Mouse (Mus musculus) liver, postnatal 0 days (tissue): ENCODE measurements around the gene Kif3a. TPM values are rescaled to one million over a fixed set of nuclear protein-coding genes. Genes with fewer than 3 reads are reported as not detected.

Experiments
- ATAC-seq: fragments of 200-750 bp; cut with Nextera tagmentation; 2 replicates; pipeline ENCODE4 v1.8.0; 2017; ENCODE audit warnings: mild to moderate bottlenecking, moderate library complexity
- DNase-seq: peaks from one replicate; pipeline ENCODE4 v3.0.0-alpha.2; 2016
- H3K27ac ChIP-seq: fragments of 300-500 bp; sonication (generic); 2 replicates; pipeline ENCODE4 v1.5.1; 2014; ENCODE audit warnings: antibody characterized with exemption, moderate library complexity, mild to moderate bottlenecking, low read depth
- H3K27me3 ChIP-seq: fragments of 300-500 bp; sonication (generic); 2 replicates; pipeline ENCODE4 v1.6.1; 2014; ENCODE audit warnings: low read length, control low read depth, mixed read lengths; ENCODE audit not compliant: insufficient read depth
- H3K36me3 ChIP-seq: fragments of 300-500 bp; sonication (generic); replicated peaks from 2 replicates; pipeline ENCODE4 v1.6.1; 2014; ENCODE audit warnings: mild to moderate bottlenecking, control low read depth, low read length, moderate library complexity, mixed read lengths; ENCODE audit not compliant: insufficient read depth
- H3K4me1 ChIP-seq: fragments of 300-500 bp; sonication (generic); 2 replicates; pipeline ENCODE4 v1.6.1; 2014; ENCODE audit warnings: antibody characterized with exemption, mild to moderate bottlenecking, control low read depth; ENCODE audit not compliant: insufficient read depth
- H3K4me2 ChIP-seq: fragments of 300-500 bp; sonication (generic); 2 replicates; pipeline ENCODE4 v1.6.1; 2014; ENCODE audit warnings: low read depth, mild to moderate bottlenecking, low read length, moderate library complexity, mixed read lengths
- H3K4me3 ChIP-seq: fragments of 300-500 bp; sonication (generic); 2 replicates; pipeline ENCODE4 v1.5.1; 2014; ENCODE audit warnings: low read depth, low read length
- H3K9ac ChIP-seq: fragments of 300-500 bp; sonication (generic); replicated peaks from 2 replicates; pipeline ENCODE4 v1.6.1; 2014; ENCODE audit warnings: mild to moderate bottlenecking, moderate library complexity
- H3K9me3 ChIP-seq: fragments of 300-500 bp; sonication (generic); 2 replicates; pipeline ENCODE4 v1.6.1; 2016; ENCODE audit warnings: mild to moderate bottlenecking, control low read depth, low read length, mixed read lengths
- CTCF ChIP-seq: sonication (generic); IDR thresholded peaks from 2 replicates; pipeline ENCODE4 v1.5.1; 2016; ENCODE audit warnings: antibody characterized with exemption, low read depth
- EP300 ChIP-seq: IDR thresholded peaks from 2 replicates; pipeline ENCODE4 v1.6.1; 2016; ENCODE audit warnings: antibody characterized with exemption, low read depth, mild to moderate bottlenecking
- WGBS: fragments of 180-500 bp; shearing (Covaris S2); extraction: QIAGEN DNeasy Blood & Tissue Kit; methylation state at CpG from one replicate; pipeline ENCODE4 v1.1.7; 2014; ENCODE audit not compliant: insufficient replicate concordance; 5-methylcytosine and 5-hydroxymethylcytosine counted together
- polyA plus RNA-seq: library from polyadenylated mRNA; unstranded; fragments of >200 nt; fragmentation: Nextera tagmentation; extraction: Ambion mirVana; gene quantifications from 2 replicates; pipeline ENCODE4 v1.2.1, GENCODE M21; 2015

The Kif3a gene
- polyA plus RNA-seq, 1 experiment from 2014 or later: 5.3 TPM

DNA sequence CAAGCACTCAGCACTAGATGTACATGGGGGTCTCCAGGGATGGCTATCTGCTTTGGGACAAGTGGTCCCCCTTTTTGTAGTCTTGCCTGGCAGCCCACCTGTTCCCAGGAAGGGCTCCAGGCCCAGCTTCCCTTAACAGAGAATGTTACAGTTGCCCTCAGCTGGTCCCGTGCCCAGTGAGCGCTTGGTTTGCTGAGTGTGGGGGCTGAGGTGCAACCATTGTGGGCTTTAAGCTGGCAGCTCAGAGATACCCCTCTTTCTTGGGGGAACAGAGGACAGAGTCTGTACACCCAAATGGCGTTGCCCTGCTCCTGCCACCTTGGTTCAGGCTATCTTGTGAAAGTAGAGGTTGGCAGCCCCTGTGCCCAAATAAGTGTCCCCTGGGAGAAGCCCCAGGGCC is 26.8 kb upstream of the Kif3a start:
- Histone ChIP-seq H3K9me3 (no peaks in the 10 kb centered on the region), H3K27ac (no peak overlapping the region), H3K27me3 (no peaks in the 10 kb centered on the region), H3K4me2 (no peak overlapping the region), H3K4me3 (no peak overlapping the region), H3K9ac (no peak overlapping the region), H3K4me1 (no peaks in the 10 kb centered on the region), H3K36me3 (peaks cover 14% of the 10 kb centered on the region; the same call in 1 of the 2 replicates)
- no peak for ATAC-seq
- TF ChIP-seq CTCF: no peak
- 91% methylated on average over 3 of the region's 3 CpGs for WGBS
- no peak for DNase-seq

DNA sequence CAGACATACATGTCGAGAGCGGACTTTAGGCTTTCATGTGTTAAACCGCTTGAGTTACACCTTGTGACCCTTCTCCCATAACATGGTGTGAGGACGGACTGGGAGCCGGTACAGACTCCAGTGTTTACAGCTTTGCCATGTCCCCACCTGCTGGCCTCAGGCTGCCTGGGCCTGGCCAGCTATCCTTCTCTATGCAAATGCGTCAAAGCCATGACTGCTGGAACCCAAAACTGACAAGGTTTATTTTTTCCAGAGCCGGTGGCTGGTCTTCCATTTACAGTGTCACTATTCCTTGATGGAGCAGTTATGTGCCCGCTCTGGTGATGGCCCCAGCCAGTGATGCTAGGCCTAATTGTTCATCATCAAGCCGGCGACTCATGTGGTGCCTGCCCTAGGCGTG is 26.0 kb upstream of the Kif3a start:
- Histone ChIP-seq H3K27me3 (no peaks in the 10 kb centered on the region), H3K9me3 (no peaks in the 10 kb centered on the region), H3K4me2 (no peak overlapping the region), H3K4me3 (no peak overlapping the region), H3K4me1 (no peaks in the 10 kb centered on the region), H3K27ac (no peak overlapping the region), H3K9ac (no peak overlapping the region), H3K36me3 (peaks cover 14% of the 10 kb centered on the region; the same call in 1 of the 2 replicates)
- WGBS: 89% methylated on average over 11 of the region's 11 CpGs
- ATAC-seq (no peak), DNase-seq (no peak)
- TF ChIP-seq CTCF: peak; percentile 18; the same call in 1 of the 2 replicates
- no peak for TF ChIP-seq EP300

GRCm38 (mm10) chr11:53543021-53543420 is 24.2 kb upstream of the Kif3a start:
- TF ChIP-seq EP300: no peak
- TF ChIP-seq CTCF: no peak
- DNase-seq (no peak), ATAC-seq (no peak; the same call in 1 of the 2 replicates)
- H3K27me3 ChIP-seq: no peaks in the 10 kb centered on the region
- no peak overlapping the region for H3K4me2 ChIP-seq
- 67% methylated on average over 7 of the region's 7 CpGs for WGBS
- no peak overlapping the region for H3K27ac ChIP-seq
- 0 out of 2 replicates have a peak, but pooled peaks cover 5% of the 10 kb centered on the region for H3K36me3 ChIP-seq
- H3K4me1 ChIP-seq: 0 out of 2 replicates have a peak, but pooled peaks cover 3% of the 10 kb centered on the region
- H3K9ac ChIP-seq: no peak overlapping the region
- no peak overlapping the region for H3K4me3 ChIP-seq
- H3K9me3 ChIP-seq: no peaks in the 10 kb centered on the region

DNA sequence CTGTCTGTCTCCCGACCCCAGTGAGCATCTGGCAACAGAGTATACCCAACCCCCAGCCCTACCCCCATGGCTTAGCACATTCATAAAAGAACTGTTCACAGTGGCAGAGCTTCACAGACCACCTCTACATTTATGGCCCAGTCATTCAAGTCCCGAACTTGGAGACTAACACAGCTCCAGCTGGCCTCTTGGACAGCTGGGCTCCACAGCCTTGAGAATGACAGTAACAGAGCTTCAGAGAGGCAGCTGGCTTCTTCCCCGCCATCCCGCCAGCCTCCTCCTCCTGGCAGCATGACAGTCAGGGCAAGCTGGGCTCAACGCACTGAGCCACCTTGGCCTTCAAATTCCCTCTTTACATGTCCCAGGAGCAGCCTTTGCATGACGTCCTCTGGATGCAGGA is 20.9 kb upstream of the Kif3a start:
- WGBS: 76% methylated on average over 6 of the region's 6 CpGs
- TF ChIP-seq EP300 (no peak), CTCF (no peak)
- Histone ChIP-seq H3K27me3 (no peaks in the 10 kb centered on the region), H3K27ac (no peak overlapping the region), H3K4me2 (no peak overlapping the region), H3K4me3 (no peak overlapping the region), H3K36me3 (no peaks in the 10 kb centered on the region), H3K9me3 (no peaks in the 10 kb centered on the region), H3K9ac (no peak overlapping the region), H3K4me1 (peaks cover 3% of the 10 kb centered on the region; the same call in 1 of the 2 replicates)
- ATAC-seq (no peak), DNase-seq (no peak)

DNA sequence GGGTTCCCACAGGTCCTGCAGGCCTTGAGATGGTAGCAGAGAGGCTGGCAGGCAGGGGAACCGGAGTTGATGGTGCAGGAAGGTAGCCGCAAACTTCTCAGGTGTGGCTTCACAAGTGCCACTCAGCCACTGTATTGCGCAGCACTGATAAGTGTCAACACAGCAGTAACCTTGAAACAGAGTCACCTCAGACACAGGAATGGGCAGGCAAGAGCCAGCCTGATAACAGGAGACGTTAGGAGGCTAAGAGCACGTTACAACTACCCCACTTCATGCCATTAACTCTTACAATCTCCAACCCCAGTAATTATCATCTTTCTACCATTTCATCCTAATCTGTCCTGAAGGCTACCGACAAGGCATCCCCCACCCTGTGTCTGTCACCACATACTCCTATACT is 19.6 kb upstream of the Kif3a start:
- TF ChIP-seq EP300: peak; percentile 82
- no peak for TF ChIP-seq CTCF
- Histone ChIP-seq H3K9me3 (no peaks in the 10 kb centered on the region), H3K9ac (no peak overlapping the region), H3K4me2 (no peak overlapping the region), H3K27me3 (no peaks in the 10 kb centered on the region), H3K27ac (no peak overlapping the region), H3K4me3 (no peak overlapping the region), H3K4me1 (peaks cover 3% of the 10 kb centered on the region; the same call in 1 of the 2 replicates), H3K36me3 (no peaks in the 10 kb centered on the region)
- ATAC-seq (peak; percentile 62), DNase-seq (no peak)
- 42% methylated on average over 6 of the region's 6 CpGs for WGBS

- no peak overlapping the region for H3K4me2 ChIP-seq
- no peak for TF ChIP-seq EP300
- no peak for TF ChIP-seq CTCF
- no peaks in the 10 kb centered on the region for H3K27me3 ChIP-seq
- no peaks in the 10 kb centered on the region for H3K36me3 ChIP-seq
- H3K4me3 ChIP-seq: no peak overlapping the region
- peaks cover 3% of the 10 kb centered on the region; the same call in 1 of the 2 replicates for H3K4me1 ChIP-seq
- H3K27ac ChIP-seq: no peak overlapping the region
- 77% methylated on average over 19 of the region's 19 CpGs for WGBS
- H3K9ac ChIP-seq: no peak overlapping the region
- peaks cover 3% of the 10 kb centered on the region; the same call in 1 of the 2 replicates for H3K9me3 ChIP-seq
- DNase-seq (no peak), ATAC-seq (no peak)
These were observed 19.1 kb upstream of the Kif3a start for GRCm38 (mm10) chr11:53548036-53548605.

DNA sequence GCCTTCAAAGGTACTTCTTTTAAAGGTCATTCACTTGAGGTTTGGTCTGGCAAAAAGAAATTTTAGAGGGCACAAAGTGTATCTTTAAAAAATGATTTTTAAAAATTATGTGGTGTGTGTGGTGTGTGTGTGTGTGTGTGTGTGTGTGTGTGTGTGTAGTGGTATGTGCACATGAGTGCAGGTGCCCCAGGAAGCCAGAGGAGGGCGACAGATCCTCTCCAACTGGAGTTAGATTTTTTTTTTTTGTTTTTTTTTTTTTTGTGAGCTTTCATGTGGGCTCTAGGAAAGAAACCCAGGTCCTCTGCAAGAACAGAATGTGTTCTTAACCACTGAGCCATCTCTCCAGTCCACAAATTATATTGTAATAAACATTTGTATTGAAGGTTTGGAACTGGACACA is 16.5 kb upstream of the Kif3a start:
- DNase-seq (no peak), ATAC-seq (no peak)
- Histone ChIP-seq H3K27ac (no peak overlapping the region), H3K36me3 (no peaks in the 10 kb centered on the region), H3K4me3 (no peak overlapping the region), H3K9ac (no peak overlapping the region), H3K4me1 (peaks cover 3% of the 10 kb centered on the region; the same call in 1 of the 2 replicates), H3K9me3 (peaks cover 3% of the 10 kb centered on the region; the same call in 1 of the 2 replicates), H3K27me3 (no peaks in the 10 kb centered on the region), H3K4me2 (no peak overlapping the region)
- WGBS: 93% methylated on average over 1 of the region's 1 CpGs
- TF ChIP-seq CTCF (no peak), EP300 (no peak)
